Mouse (Mus musculus) kidney, embryonic 15.5 days (tissue): ENCODE data around the gene Lsamp. TPM values are rescaled to one million over a fixed set of nuclear protein-coding genes. Genes with fewer than 3 reads are reported as not detected.

Experiments used
- ATAC-seq: fragments of 200-750 bp; cut with Nextera tagmentation; replicated peaks from 2 replicates; pipeline ENCODE4 v1.8.0; 2017; ENCODE audit warnings: moderate TSS enrichment; ENCODE audit not compliant: low FRiP score
- H3K27ac ChIP-seq: fragments of 300-500 bp; sonication (generic); 2 replicates; pipeline ENCODE4 v1.5.1; 2015; ENCODE audit warnings: mild to moderate bottlenecking, inconsistent platforms
- H3K27me3 ChIP-seq: fragments of 300-500 bp; sonication (generic); 2 replicates; pipeline ENCODE4 v1.6.1; 2015; ENCODE audit warnings: inconsistent platforms
- H3K36me3 ChIP-seq: fragments of 300-500 bp; sonication (generic); 2 replicates; pipeline ENCODE4 v1.6.1; 2015; ENCODE audit warnings: inconsistent platforms
- H3K4me1 ChIP-seq: fragments of 300-500 bp; sonication (generic); 2 replicates; pipeline ENCODE4 v1.6.1; 2015; ENCODE audit warnings: inconsistent platforms
- H3K4me2 ChIP-seq: fragments of 300-500 bp; sonication (generic); 2 replicates; pipeline ENCODE4 v1.6.1; 2015; ENCODE audit warnings: moderate library complexity, mild to moderate bottlenecking, inconsistent platforms
- H3K4me3 ChIP-seq: fragments of 300-500 bp; sonication (generic); replicated peaks from 2 replicates; pipeline ENCODE4 v1.5.1; 2015; ENCODE audit warnings: mild to moderate bottlenecking, inconsistent platforms
- H3K9ac ChIP-seq: fragments of 300-500 bp; sonication (generic); 2 replicates; pipeline ENCODE4 v1.6.1; 2015; ENCODE audit warnings: mild to moderate bottlenecking, inconsistent platforms
- H3K9me3 ChIP-seq: fragments of 300-500 bp; sonication (generic); replicated peaks from 2 replicates; pipeline ENCODE4 v1.6.1; 2016; ENCODE audit warnings: inconsistent platforms
- WGBS: fragments of 180-500 bp; shearing (Covaris S2); methylation state at CpG from one replicate; pipeline ENCODE4 v1.1.7; 2015; ENCODE audit warnings: mixed read lengths; 5-methylcytosine and 5-hydroxymethylcytosine counted together
- polyA plus RNA-seq: library from polyadenylated mRNA; unstranded; fragments of >200 nt; fragmentation: Nextera tagmentation; extraction: Ambion mirVana; gene quantifications from 2 replicates; pipeline ENCODE4 v1.2.1, GENCODE M21; 2015

The Lsamp gene
- polyA plus RNA-seq, 1 experiment from 2014 or later = 4.9 TPM

GRCm38 (mm10) chr16:40930596-40930995, 946.4 kb downstream of the Lsamp start:
- no peak overlapping the region for H3K4me3 ChIP-seq
- ATAC-seq = no peak
- no peaks in the 10 kb centered on the region for H3K36me3 ChIP-seq
- H3K9me3 ChIP-seq = no peaks in the 10 kb centered on the region
- H3K4me1 ChIP-seq = no peaks in the 10 kb centered on the region
- no peak overlapping the region for H3K4me2 ChIP-seq
- no peaks in the 10 kb centered on the region for H3K27me3 ChIP-seq
- no peak overlapping the region for H3K27ac ChIP-seq
- H3K9ac ChIP-seq = no peak overlapping the region
- 90% methylated on average over 4 of the region's 4 CpGs for WGBS

- WGBS = 88% methylated on average over 3 of the region's 3 CpGs
- Histone ChIP-seq H3K27ac (no peak overlapping the region), H3K27me3 (no peaks in the 10 kb centered on the region), H3K9me3 (no peaks in the 10 kb centered on the region), H3K4me3 (no peak overlapping the region), H3K9ac (no peak overlapping the region), H3K4me2 (no peak overlapping the region), H3K36me3 (no peaks in the 10 kb centered on the region), H3K4me1 (peaks cover 3% of the 10 kb centered on the region; the same call in 1 of the 2 replicates)
- no peak for ATAC-seq
Measured at GRCm38 (mm10) chr16:40942266-40942665, 958.1 kb downstream of the Lsamp start.

- WGBS = 20% methylated on average over 1 of the region's 1 CpGs
- peaks cover 3% of the 10 kb centered on the region; the same call in 1 of the 2 replicates for H3K4me1 ChIP-seq
- no peak overlapping the region for H3K4me3 ChIP-seq
- H3K27ac ChIP-seq = no peak overlapping the region
- H3K4me2 ChIP-seq = no peak overlapping the region
- peak; percentile 73; the same call in 1 of the 2 replicates for ATAC-seq
- no peaks in the 10 kb centered on the region for H3K36me3 ChIP-seq
- no peak overlapping the region for H3K9ac ChIP-seq
- H3K9me3 ChIP-seq = no peaks in the 10 kb centered on the region
- no peaks in the 10 kb centered on the region for H3K27me3 ChIP-seq
Measured at GRCm38 (mm10) chr16:40945834-40946233, 961.7 kb downstream of the Lsamp start.

- H3K36me3 ChIP-seq = no peaks in the 10 kb centered on the region
- ATAC-seq = no peak
- no peak overlapping the region for H3K4me2 ChIP-seq
- no peak overlapping the region for H3K4me3 ChIP-seq
- no peaks in the 10 kb centered on the region for H3K9me3 ChIP-seq
- no peak overlapping the region for H3K9ac ChIP-seq
- H3K27me3 ChIP-seq = no peaks in the 10 kb centered on the region
- H3K27ac ChIP-seq = no peak overlapping the region
- peaks cover 3% of the 10 kb centered on the region; the same call in 1 of the 2 replicates for H3K4me1 ChIP-seq
Measured at GRCm38 (mm10) chr16:40948013-40948412, 963.9 kb downstream of the Lsamp start.

- 87% methylated on average over 2 of the region's 2 CpGs for WGBS
Measured at GRCm38 (mm10) chr16:40959211-40959610, 975.0 kb downstream of the Lsamp start.

GRCm38 (mm10) chr16:40960586-40960985, 976.4 kb downstream of the Lsamp start:
- 81% methylated on average over 1 of the region's 1 CpGs for WGBS
- no peaks in the 10 kb centered on the region for H3K27me3 ChIP-seq
- H3K4me2 ChIP-seq = no peak overlapping the region
- H3K27ac ChIP-seq = no peak overlapping the region
- H3K36me3 ChIP-seq = no peaks in the 10 kb centered on the region
- no peak overlapping the region for H3K9ac ChIP-seq
- ATAC-seq = no peak
- H3K9me3 ChIP-seq = no peaks in the 10 kb centered on the region
- no peak overlapping the region for H3K4me3 ChIP-seq
- no peaks in the 10 kb centered on the region for H3K4me1 ChIP-seq

More at GRCm38 (mm10) chr16:40959211-40959610, 975.0 kb downstream of the Lsamp start:
- Histone ChIP-seq H3K4me3 (no peak overlapping the region), H3K36me3 (no peaks in the 10 kb centered on the region), H3K4me2 (no peak overlapping the region), H3K27ac (no peak overlapping the region), H3K9ac (no peak overlapping the region), H3K9me3 (no peaks in the 10 kb centered on the region), H3K27me3 (no peaks in the 10 kb centered on the region), H3K4me1 (no peaks in the 10 kb centered on the region)
- no peak for ATAC-seq

- Histone ChIP-seq H3K4me1 (peaks cover 4% of the 10 kb centered on the region; the same call in 1 of the 2 replicates), H3K9ac (no peak overlapping the region), H3K4me3 (peak overlapping the region; percentile 26), H3K9me3 (no peaks in the 10 kb centered on the region), H3K36me3 (no peaks in the 10 kb centered on the region), H3K27ac (no peak overlapping the region), H3K4me2 (peak overlapping the region; percentile 56), H3K27me3 (peaks cover 8% of the 10 kb centered on the region; the same call in 1 of the 2 replicates)
- 25% methylated on average over 17 of the region's 17 CpGs for WGBS
- ATAC-seq = peak; percentile 98
Measured at GRCm38 (mm10) chr16:40968088-40968860, 984.1 kb downstream of the Lsamp start.

- H3K9ac ChIP-seq = no peak overlapping the region
- H3K27ac ChIP-seq = no peak overlapping the region
- no peak overlapping the region for H3K4me3 ChIP-seq
- peaks cover 8% of the 10 kb centered on the region; the same call in 1 of the 2 replicates for H3K27me3 ChIP-seq
- H3K9me3 ChIP-seq = no peaks in the 10 kb centered on the region
- H3K36me3 ChIP-seq = no peaks in the 10 kb centered on the region
- no peak for ATAC-seq
- WGBS = 49% methylated on average over 3 of the region's 3 CpGs
- H3K4me2 ChIP-seq = no peak overlapping the region
- H3K4me1 ChIP-seq = peaks cover 4% of the 10 kb centered on the region; the same call in 1 of the 2 replicates
Measured at GRCm38 (mm10) chr16:40971382-40971781, 987.2 kb downstream of the Lsamp start.

GRCm38 (mm10) chr16:40974084-40974483, 989.9 kb downstream of the Lsamp start:
- ATAC-seq = no peak
- 58% methylated on average over 2 of the region's 2 CpGs for WGBS

GRCm38 (mm10) chr16:40983026-40983425, 998.9 kb downstream of the Lsamp start:
- no peak overlapping the region for H3K4me2 ChIP-seq
- no peaks in the 10 kb centered on the region for H3K36me3 ChIP-seq
- H3K4me3 ChIP-seq = no peak overlapping the region
- H3K9me3 ChIP-seq = no peaks in the 10 kb centered on the region; the same call in 1 of the 2 replicates
- H3K27ac ChIP-seq = no peak overlapping the region
- ATAC-seq = no peak
- no peaks in the 10 kb centered on the region for H3K27me3 ChIP-seq
- 63% methylated on average over 3 of the region's 3 CpGs for WGBS
- no peaks in the 10 kb centered on the region for H3K4me1 ChIP-seq
- H3K9ac ChIP-seq = no peak overlapping the region

More at GRCm38 (mm10) chr16:40974084-40974483, 989.9 kb downstream of the Lsamp start:
- Histone ChIP-seq H3K4me3 (no peak overlapping the region), H3K36me3 (no peaks in the 10 kb centered on the region), H3K27ac (no peak overlapping the region), H3K9ac (no peak overlapping the region), H3K27me3 (peaks cover 2% of the 10 kb centered on the region; the same call in 1 of the 2 replicates), H3K4me2 (no peak overlapping the region), H3K9me3 (no peaks in the 10 kb centered on the region), H3K4me1 (no peaks in the 10 kb centered on the region)

GRCm38 (mm10) chr16:41007569-41007968, 1023.4 kb downstream of the Lsamp start:
- Histone ChIP-seq H3K27ac (no peak overlapping the region), H3K4me2 (no peak overlapping the region), H3K4me1 (no peaks in the 10 kb centered on the region), H3K27me3 (no peaks in the 10 kb centered on the region), H3K36me3 (no peaks in the 10 kb centered on the region), H3K9ac (no peak overlapping the region), H3K4me3 (no peak overlapping the region), H3K9me3 (no peaks in the 10 kb centered on the region)
- no peak for ATAC-seq
- WGBS = 59% methylated on average over 5 of the region's 5 CpGs

GRCm38 (mm10) chr16:41034746-41035145, 1050.6 kb downstream of the Lsamp start:
- Histone ChIP-seq H3K27me3 (no peaks in the 10 kb centered on the region), H3K27ac (no peak overlapping the region), H3K36me3 (no peaks in the 10 kb centered on the region), H3K9me3 (no peaks in the 10 kb centered on the region), H3K4me2 (no peak overlapping the region), H3K9ac (no peak overlapping the region), H3K4me1 (no peaks in the 10 kb centered on the region), H3K4me3 (no peak overlapping the region)
- ATAC-seq = no peak
